Mouse (Mus musculus) cerebellum, adult 2 months (tissue): ENCODE measurements around the gene Fthl17a. TPM values are rescaled to one million over a fixed set of nuclear protein-coding genes. Genes with fewer than 3 reads are reported as not detected.

Experiments
- DNase-seq, 2 experiments: peaks; one replicate each; pipeline ENCODE4 v3.0.0; 2021
- H3K27ac ChIP-seq: fragments of 200-500 bp; 2 replicates; pipeline ENCODE4 v1.5.1; 2012; ENCODE audit warnings: low read length, control low read depth, inconsistent platforms; ENCODE audit not compliant: insufficient read depth
- H3K27me3 ChIP-seq: fragments of 200-500 bp; 2 replicates; pipeline ENCODE4 v1.6.1; 2012; ENCODE audit warnings: inconsistent platforms, mild to moderate bottlenecking, low read length, moderate library complexity; ENCODE audit not compliant: control insufficient read depth, insufficient read depth
- H3K4me1 ChIP-seq: fragments of 200-500 bp; 2 replicates; pipeline ENCODE4 v1.6.1; 2011; ENCODE audit warnings: low read length; ENCODE audit not compliant: control insufficient read depth, insufficient read depth
- H3K4me3 ChIP-seq: fragments of 200-500 bp; replicated peaks from 2 replicates; pipeline ENCODE3; 2011; ENCODE audit warnings: mild to moderate bottlenecking, low read depth, low read length, control low read depth; ENCODE audit not compliant: insufficient read depth
- CTCF ChIP-seq: fragments of 200-500 bp; IDR thresholded peaks from 2 replicates; pipeline ENCODE4 v1.5.1; 2011; ENCODE audit warnings: low read depth, mild to moderate bottlenecking, control low read depth, low read length, moderate library complexity, borderline replicate concordance; ENCODE audit not compliant: insufficient read depth
- POLR2A ChIP-seq: fragments of 200-500 bp; IDR thresholded peaks from 2 replicates; pipeline ENCODE4 v1.6.1; 2011; ENCODE audit warnings: low read length, control low read depth, borderline replicate concordance; ENCODE audit not compliant: insufficient read depth
- WGBS: fragments of 180-500 bp; shearing (Covaris S2); methylation state at CpG from one replicate; pipeline ENCODE4 v1.1.7; 2018; 5-methylcytosine and 5-hydroxymethylcytosine counted together
- polyA plus RNA-seq: library from polyadenylated mRNA; depleted of rRNA; stranded (reverse); fragments of >200 nt; gene quantifications from 2 replicates; pipeline ENCODE4 v1.2.3, GENCODE M21; 2012; rRNA removed

Gene Fthl17a
- polyA plus RNA-seq = not detected in 2 replicates

DNA sequence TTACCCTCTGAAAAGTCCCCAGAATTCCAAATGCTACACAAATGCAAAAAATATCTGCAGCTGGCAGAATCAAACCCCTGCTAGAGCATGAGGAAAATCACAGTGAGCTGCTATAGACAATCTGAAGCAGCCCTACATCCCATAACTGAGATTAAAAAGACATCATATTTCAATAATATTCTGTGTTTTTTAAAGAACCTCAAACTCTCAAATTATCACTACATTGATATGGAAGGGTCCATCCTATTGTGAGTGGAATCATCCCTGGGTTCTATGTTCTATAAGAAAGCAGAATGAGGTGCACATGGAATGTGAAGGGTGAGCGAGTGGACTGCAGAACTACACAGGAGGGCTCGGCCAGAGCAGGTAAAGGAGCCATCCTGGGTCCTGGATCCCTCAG lies at the start of gene Fthl17a:
TSS of gene Fthl17a (plus strand) at position 301 of the 400 bp plus-strand sequence.
- Histone ChIP-seq H3K27ac (no peak within 1 kb of the TSS), H3K4me1 (no peaks in the 10 kb centered on the region)

DNA sequence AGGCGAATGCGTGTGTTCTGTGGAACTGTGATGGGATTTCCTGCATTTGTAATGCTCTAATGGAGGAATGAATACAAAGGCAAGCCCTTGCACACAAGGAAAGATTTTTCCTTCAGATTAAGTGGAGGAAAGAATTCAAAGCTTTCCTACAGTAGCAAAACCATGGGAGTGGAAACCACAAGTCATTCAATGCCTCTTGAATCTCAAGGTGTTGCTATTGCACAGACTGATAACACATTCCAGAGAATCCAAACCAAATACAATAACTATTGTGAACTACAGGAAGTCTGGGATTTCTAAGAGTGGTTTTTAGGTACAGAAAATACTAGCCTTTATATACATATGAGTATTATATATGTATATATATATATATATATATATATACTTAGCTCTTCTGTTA lies 42.5 kb upstream of the Fthl17a start:
- no peaks in the 10 kb centered on the region for H3K4me1 ChIP-seq
- TF ChIP-seq POLR2A = no peak
- TF ChIP-seq CTCF = no peak
- no peak overlapping the region for H3K27ac ChIP-seq
- WGBS = 99% methylated on average over 2 of the region's 2 CpGs
- DNase-seq = no peak
- no peaks in the 10 kb centered on the region for H3K27me3 ChIP-seq
- H3K4me3 ChIP-seq = no peak overlapping the region

More for the DNA sequence above, at the start of gene Fthl17a:
- TF ChIP-seq CTCF (no peak), POLR2A (no peak)
- no peak for DNase-seq
- Histone ChIP-seq H3K4me3 (no peak within 1 kb of the TSS), H3K27me3 (no peaks in the 10 kb centered on the region)
- 96% methylated on average over 2 of the region's 2 CpGs for WGBS

DNA sequence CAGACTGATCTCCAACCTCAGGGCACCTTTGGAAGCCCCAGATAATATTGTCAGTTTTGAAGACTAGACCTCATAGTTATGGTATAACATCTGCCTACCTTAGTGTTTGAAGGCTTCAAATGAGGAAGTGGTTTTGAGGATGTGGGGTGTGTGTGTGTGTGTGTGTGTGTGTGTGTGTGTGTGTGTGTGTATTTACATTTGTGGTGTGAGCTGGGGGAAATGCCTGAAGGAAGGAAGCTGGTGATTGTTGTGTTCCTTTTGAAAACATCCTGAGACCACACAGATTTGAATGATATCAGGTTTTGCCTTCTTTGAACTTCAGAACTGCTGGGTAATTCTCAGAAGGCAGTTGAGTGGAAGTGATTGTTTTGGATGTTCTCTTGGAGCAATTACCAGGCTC lies 22.6 kb upstream of the Fthl17a start:
- Histone ChIP-seq H3K27me3 (no peaks in the 10 kb centered on the region), H3K27ac (no peak overlapping the region), H3K4me1 (no peaks in the 10 kb centered on the region), H3K4me3 (no peak overlapping the region)
- TF ChIP-seq POLR2A = no peak
- no peak for TF ChIP-seq CTCF
- DNase-seq = no peak

DNA sequence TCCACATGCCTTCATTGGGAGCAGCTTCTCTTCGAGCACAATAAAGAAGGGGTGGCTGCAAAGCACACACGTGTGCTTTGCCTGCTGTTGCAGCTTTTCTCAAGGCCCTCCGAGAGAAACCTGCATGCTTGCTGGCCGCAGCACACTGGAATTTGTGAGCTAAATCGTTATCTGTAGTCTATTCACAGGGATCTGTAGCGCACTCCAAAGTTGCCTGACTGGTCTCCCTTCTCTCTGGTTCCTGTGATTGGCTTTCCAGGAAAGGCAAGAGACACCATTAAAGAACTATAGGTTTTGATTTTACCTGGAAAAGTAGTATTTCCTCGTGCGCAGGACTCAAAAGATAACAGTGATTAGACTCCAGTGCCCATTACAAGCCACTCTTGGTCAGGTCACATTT lies 22.3 kb downstream of the Fthl17a start:
- TF ChIP-seq CTCF (no peak), POLR2A (no peak)
- H3K27ac ChIP-seq = no peak overlapping the region
- no peaks in the 10 kb centered on the region for H3K27me3 ChIP-seq
- DNase-seq = no peak
- no peak overlapping the region for H3K4me3 ChIP-seq
- 46% methylated on average over 8 of the region's 8 CpGs for WGBS
- no peaks in the 10 kb centered on the region for H3K4me1 ChIP-seq

DNA sequence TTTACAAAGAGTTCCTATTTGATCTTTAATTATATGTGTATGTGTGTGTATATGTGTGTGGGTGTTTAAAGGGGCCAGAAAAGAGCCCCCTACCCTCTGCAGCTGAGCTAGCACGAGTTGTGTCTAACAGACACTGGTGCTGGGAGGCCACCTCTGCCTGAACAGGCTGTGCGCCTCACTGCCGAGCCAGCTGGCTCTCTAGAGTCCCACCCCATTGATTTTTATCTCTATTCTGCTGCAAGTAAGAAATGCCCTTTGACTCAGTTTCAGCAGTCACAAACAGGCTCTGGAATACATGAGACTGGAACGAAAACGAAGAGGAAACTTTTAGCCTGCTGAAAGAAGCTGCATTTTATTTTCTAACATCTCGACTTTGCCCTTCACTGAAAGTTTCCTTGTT lies 22.8 kb downstream of the Fthl17a start:
- H3K4me1 ChIP-seq = no peaks in the 10 kb centered on the region
- 41% methylated on average over 6 of the region's 6 CpGs for WGBS

DNA sequence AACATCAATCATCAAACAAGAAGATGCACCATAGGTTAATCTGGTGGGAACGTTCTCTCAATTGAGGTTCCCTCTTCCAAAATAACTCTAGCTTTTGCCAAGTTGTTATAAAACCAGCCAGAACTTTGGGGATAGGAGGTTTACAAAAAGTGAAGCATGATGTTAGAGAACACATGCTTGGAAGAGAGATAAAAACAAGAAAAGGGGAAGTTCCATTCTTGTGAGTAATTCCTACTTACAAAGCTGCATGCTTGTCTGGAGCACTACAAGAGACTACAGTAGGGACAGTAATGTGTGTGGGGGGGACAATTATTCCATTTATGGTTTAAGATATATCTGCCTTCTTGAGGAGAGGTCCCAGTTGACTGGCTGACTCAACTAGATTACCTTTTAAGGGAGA lies 40.4 kb downstream of the Fthl17a start:
- no peaks in the 10 kb centered on the region for H3K4me1 ChIP-seq
- TF ChIP-seq POLR2A (no peak), CTCF (no peak)
- H3K4me3 ChIP-seq = no peak overlapping the region
- no peak for DNase-seq
- H3K27me3 ChIP-seq = no peaks in the 10 kb centered on the region
- no peak overlapping the region for H3K27ac ChIP-seq
- WGBS = 89% methylated on average over 1 of the region's 1 CpGs

More for the DNA sequence above, 22.8 kb downstream of the Fthl17a start:
- TF ChIP-seq CTCF = no peak
- no peak for TF ChIP-seq POLR2A
- Histone ChIP-seq H3K4me3 (no peak overlapping the region), H3K27ac (no peak overlapping the region), H3K27me3 (no peaks in the 10 kb centered on the region)
- DNase-seq = no peak

DNA sequence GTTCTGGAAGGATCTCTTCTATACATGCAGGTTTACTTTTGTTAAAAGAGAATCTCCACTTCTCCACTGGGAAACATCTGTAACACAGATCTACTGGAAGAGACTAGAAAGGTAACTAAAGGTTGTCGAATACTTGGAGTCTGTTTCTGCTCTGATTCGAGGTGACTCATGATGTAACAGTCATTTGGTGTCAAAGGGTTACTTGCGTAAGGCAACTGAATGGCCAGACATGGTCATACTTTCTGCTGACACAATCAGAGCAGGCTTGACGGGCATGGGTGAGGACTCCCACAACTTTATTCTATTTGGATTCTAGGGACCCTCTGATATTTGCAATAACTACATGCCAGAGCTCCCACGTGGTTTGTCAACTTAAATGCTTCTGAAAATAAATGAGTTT lies 43.3 kb downstream of the Fthl17a start:
- TF ChIP-seq CTCF (no peak), POLR2A (no peak)
- Histone ChIP-seq H3K27me3 (no peaks in the 10 kb centered on the region), H3K4me3 (no peak overlapping the region), H3K4me1 (no peaks in the 10 kb centered on the region), H3K27ac (no peak overlapping the region)
- WGBS = 82% methylated on average over 5 of the region's 5 CpGs
- no peak for DNase-seq

DNA sequence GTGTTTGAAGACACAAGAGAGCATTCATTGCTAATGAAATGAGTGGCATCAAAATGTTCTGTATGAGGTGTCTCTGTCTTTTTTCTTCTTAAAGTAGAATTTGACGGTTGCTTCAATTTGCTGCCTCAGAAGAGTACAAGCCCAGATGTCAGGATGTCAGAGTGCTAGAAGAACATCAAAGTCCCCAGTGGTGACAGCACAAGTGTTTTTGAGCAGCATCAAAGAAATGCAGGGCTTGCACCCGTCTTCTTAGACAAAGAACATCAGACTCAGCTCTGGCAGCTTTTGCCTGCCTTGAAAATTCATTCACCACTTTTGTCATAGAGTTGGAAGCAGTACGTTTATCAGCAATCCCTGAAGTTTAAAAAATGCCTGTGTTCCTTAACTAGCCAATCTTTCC lies 44.5 kb downstream of the Fthl17a start:
- TF ChIP-seq CTCF = no peak
- no peak overlapping the region for H3K27ac ChIP-seq
- no peaks in the 10 kb centered on the region for H3K27me3 ChIP-seq
- H3K4me1 ChIP-seq = no peaks in the 10 kb centered on the region
- 36% methylated on average over 3 of the region's 3 CpGs for WGBS
- no peak for DNase-seq
- H3K4me3 ChIP-seq = no peak overlapping the region

DNA sequence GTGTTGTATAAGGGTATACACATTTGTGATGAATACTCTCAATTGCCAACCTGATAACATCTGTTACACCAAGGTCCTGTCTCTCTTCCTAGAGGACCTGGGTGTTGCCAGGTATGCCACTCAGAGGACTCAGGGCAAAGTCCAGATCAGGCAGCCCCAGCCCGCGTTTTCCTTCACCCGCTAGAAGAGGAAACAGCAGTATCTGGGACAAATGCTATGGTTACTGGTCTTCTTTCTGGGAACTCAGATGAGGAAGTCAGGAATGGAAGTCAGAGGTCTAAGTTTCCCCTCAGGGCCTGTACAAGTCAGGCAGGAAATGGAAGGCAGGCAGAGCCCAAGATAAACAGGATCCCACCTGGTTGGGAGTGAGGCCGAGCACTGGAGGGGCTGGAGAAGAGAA lies 55.2 kb downstream of the Fthl17a start:
- Histone ChIP-seq H3K27ac (no peak overlapping the region), H3K27me3 (no peaks in the 10 kb centered on the region), H3K4me3 (no peak overlapping the region), H3K4me1 (no peaks in the 10 kb centered on the region)
- DNase-seq = no peak
- TF ChIP-seq POLR2A (no peak), CTCF (no peak)
- WGBS = 96% methylated on average over 4 of the region's 4 CpGs
